Mouse (Mus musculus): ENCODE results near the gene Spaca6.

DNA sequence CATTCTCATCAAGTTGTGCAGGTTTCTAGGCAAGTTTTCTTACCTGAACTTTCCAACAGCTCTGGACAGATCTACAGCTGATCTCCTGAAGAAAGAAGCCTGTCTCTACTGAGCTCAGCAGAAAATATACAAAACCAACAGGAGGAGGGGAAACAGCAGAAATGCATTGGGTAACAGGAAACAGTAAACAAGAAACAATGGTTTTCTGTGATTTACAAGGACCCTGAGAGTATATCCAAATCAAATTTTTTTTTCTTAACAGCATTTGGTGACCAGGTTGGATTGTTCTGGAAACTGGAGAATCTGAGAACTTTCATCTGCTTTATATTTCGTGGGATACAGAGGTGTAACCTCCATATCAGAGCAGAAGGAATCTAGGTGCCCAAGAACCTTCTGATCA lies 56.9 kb downstream of the Spaca6 start, which contains the start of gene Fpr1:
- TF ChIP-seq CTCF (IDR thresholded peaks at IDR 0.05; ENCODE audit: low read depth) (no peak), EP300 (optimal IDR thresholded peaks at IDR 0.05) (no peak)
